Mouse (Mus musculus): ENCODE results near the gene Rbm25.

DNA sequence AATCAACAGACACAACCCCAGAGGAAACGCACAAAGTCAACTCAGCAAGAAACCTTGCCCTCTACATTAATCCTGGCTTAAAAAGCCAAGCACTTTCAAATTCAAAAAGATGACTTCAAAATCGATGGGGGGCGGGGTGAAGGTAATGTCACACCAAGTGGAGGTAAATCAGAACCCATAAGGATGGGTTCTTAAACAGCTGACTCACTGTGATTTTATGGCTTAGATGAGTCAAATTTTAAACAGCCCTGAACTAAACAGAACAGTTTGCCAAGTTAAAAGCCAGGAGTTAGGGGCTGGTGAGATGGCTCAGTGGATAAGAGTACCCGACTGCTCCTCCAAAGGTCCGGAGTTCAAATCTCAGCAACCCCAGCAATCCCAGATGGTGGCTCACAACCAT, 44.4 kb upstream of the Rbm25 start:
- TF ChIP-seq CTCF (IDR thresholded peaks at IDR 0.05; ENCODE audit: extremely low read depth, insufficient read depth, low read length) (no peak), POLR2A (IDR thresholded peaks at IDR 0.05; ENCODE audit: extremely low read depth, insufficient read depth, low read length) (no peak)
